8 mouse cellular contexts compared by ENCODE assay signal in the genomic region with DNA sequence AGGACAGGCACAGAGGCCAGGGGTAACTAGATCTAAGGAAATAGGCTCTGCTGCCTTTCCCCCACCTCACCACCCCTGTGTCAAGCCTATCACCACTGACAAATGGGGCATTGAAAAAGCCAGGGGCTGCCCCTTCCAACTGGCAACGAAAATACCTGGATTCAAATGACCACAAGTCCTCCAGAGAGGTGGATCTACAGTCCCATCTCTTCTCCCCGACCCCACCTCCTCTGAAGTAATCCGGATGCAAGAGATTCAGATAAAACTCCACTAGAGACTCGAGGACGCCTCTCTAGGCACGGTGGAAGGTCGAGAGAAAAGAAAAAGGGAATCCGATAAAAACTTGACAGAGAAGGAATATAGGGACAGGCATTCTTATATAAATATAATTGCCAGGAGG. TPM values are rescaled to one million over a fixed set of nuclear protein-coding genes. Genes with fewer than 3 reads are reported as not detected.
DNase-seq lines count a peak whose midpoint lies in the region; ATAC-seq and TF ChIP-seq lines count a peak whose summit lies in the region.

No protein-coding gene starts in this region.

- peak overlapping the region; percentile 71 for H3K4me3 ChIP-seq in lung, postnatal 0 days (ENCODE audit: low read depth, low read length)
- peak overlapping the region; percentile 67 for H3K4me3 ChIP-seq in limb, embryonic 11.5 days (ENCODE audit: low read depth, low read length)
- H3K4me3 ChIP-seq in small intestine, adult 2 months (ENCODE audit: low read depth, low read length), result peak overlapping the region; percentile 77; the same call in 1 of the 2 replicates
- no peak overlapping the region for H3K4me3 ChIP-seq in lung, adult 2 months (replicated peaks; ENCODE audit: extremely low read depth, low read depth, low read length)

- no peak for TF ChIP-seq EP300 in lung, postnatal 0 days (IDR thresholded peaks at IDR 0.05)

- H3K27me3 ChIP-seq in lung, postnatal 0 days (replicated peaks; ENCODE audit: insufficient read depth, low read length), result no peaks in the 10 kb centered on the region
- no peaks in the 10 kb centered on the region for H3K27me3 ChIP-seq in limb, embryonic 11.5 days (ENCODE audit: control insufficient read depth, insufficient read depth, low read length)
- H3K27me3 ChIP-seq in small intestine, adult 2 months (ENCODE audit: control insufficient read depth, insufficient read depth, low read length), result no peaks in the 10 kb centered on the region

- no peaks in the 10 kb centered on the region for H3K36me3 ChIP-seq in lung, postnatal 0 days (ENCODE audit: insufficient read depth, low read length)
- H3K36me3 ChIP-seq in limb, embryonic 11.5 days (ENCODE audit: control insufficient read depth, insufficient read depth, low read length), result peaks cover 2% of the 10 kb centered on the region; the same call in 1 of the 2 replicates
- H3K36me3 ChIP-seq in small intestine, adult 2 months (ENCODE audit: control insufficient read depth, insufficient read depth, low read length), result no peaks in the 10 kb centered on the region

- H3K4me1 ChIP-seq in lung, postnatal 0 days (ENCODE audit: insufficient read depth, low read depth, low read length), result peaks cover 9% of the 10 kb centered on the region
- H3K4me1 ChIP-seq in limb, embryonic 11.5 days (ENCODE audit: control insufficient read depth, insufficient read depth, low read length), result peaks cover 10% of the 10 kb centered on the region
- H3K4me1 ChIP-seq in small intestine, adult 2 months (ENCODE audit: control insufficient read depth, insufficient read depth, insufficient read length, low read length), result no peaks in the 10 kb centered on the region; the same call in 1 of the 2 replicates
- H3K4me1 ChIP-seq in lung, adult 2 months (ENCODE audit: control insufficient read depth, insufficient read depth, low read length), result 0 out of 2 replicates have a peak, but pooled peaks cover 2% of the 10 kb centered on the region

- no peak for ATAC-seq in lung, postnatal 0 days
- 0 out of 2 replicates have a peak, but pooled peaks have one; percentile 7 for ATAC-seq in erythroblast, adult 5-6 weeks (replicated peaks; ENCODE audit: low FRiP score, poor library complexity, severe bottlenecking)
- ATAC-seq in limb, embryonic 11.5 days (ENCODE audit: insufficient number of reproducible peaks, low FRiP score, low TSS enrichment, low read depth), result no peak

- peak overlapping the region; percentile 15; the same call in 1 of the 2 replicates for H3K27ac ChIP-seq in lung, postnatal 0 days (ENCODE audit: low read length)
- no peak overlapping the region; the same call in 1 of the 2 replicates for H3K27ac ChIP-seq in limb, embryonic 11.5 days (replicated peaks; ENCODE audit: low read depth, low read length)
- no peak overlapping the region for H3K27ac ChIP-seq in small intestine, adult 2 months (ENCODE audit: insufficient read depth, low read depth, low read length)

- TF ChIP-seq POLR2A in small intestine, adult 2 months (IDR thresholded peaks at IDR 0.05; ENCODE audit: low read depth, low read length), result no peak
- TF ChIP-seq POLR2A in lung, adult 2 months (IDR thresholded peaks at IDR 0.05; ENCODE audit: borderline replicate concordance, extremely low read depth, low read depth, low read length), result no peak

- H3K4me2 ChIP-seq in lung, postnatal 0 days (replicated peaks; ENCODE audit: low read depth, low read length), result peak overlapping the region; percentile 65
- peak overlapping the region; percentile 77 for H3K4me2 ChIP-seq in limb, embryonic 11.5 days (ENCODE audit: low read depth, severe bottlenecking)

- H3K9me3 ChIP-seq in lung, postnatal 0 days (ENCODE audit: low read length), result no peaks in the 10 kb centered on the region
- H3K9me3 ChIP-seq in limb, embryonic 11.5 days (ENCODE audit: control insufficient read depth, low read length), result no peaks in the 10 kb centered on the region

- TF ChIP-seq CTCF in lung, postnatal 0 days (IDR thresholded peaks at IDR 0.05), result no peak
- no peak for TF ChIP-seq CTCF in small intestine, adult 2 months (IDR thresholded peaks at IDR 0.05; ENCODE audit: extremely low read depth, insufficient read length, insufficient replicate concordance, low read depth, low read length)
- no peak for TF ChIP-seq CTCF in lung, adult 2 months (IDR thresholded peaks at IDR 0.05; ENCODE audit: insufficient read depth, low read length)

- H3K9ac ChIP-seq in lung, postnatal 0 days (replicated peaks; ENCODE audit: low read depth), result peak overlapping the region; percentile 19; the same call in 1 of the 2 replicates
- H3K9ac ChIP-seq in limb, embryonic 11.5 days (ENCODE audit: low read length), result peak overlapping the region; percentile 82

- WGBS in lung, postnatal 0 days, result 2% methylated on average over 8 of the region's 8 CpGs
- WGBS in limb, embryonic 11.5 days, result 6% methylated on average over 8 of the region's 8 CpGs
- WGBS in small intestine, adult 2 months, result 4% methylated on average over 8 of the region's 8 CpGs
- WGBS in lung, adult 2 months, result under 1% methylated on average over 8 of the region's 8 CpGs

- DNase-seq in lung, postnatal 0 days (ENCODE audit: low spot score), result no peak
- DNase-seq in lung, postnatal 14 days, result no peak
- DNase-seq in limb, embryonic 11.5 days (ENCODE audit: low spot score), result no peak
- no peak for DNase-seq in ovary, postnatal 10 days (ENCODE audit: low spot score)
- no peak for DNase-seq in lung, adult 2 months
- no peak for DNase-seq in testis, postnatal 10 days (ENCODE audit: low spot score)

RNA-seq across cellular contexts. Expression of gene Mphosph9, which starts 0.9 kb away (rescaled TPM):
- polyA plus RNA-seq in lung, postnatal 0 days (2015; fragmentation: Nextera tagmentation; extraction: Ambion mirVana), result 3.2 and 3.4 TPM in 2 replicates
- total RNA-seq in erythroblast, adult 5-6 weeks (2015; ENCODE audit: low replicate concordance), result 3.1 and 14.4 TPM in 2 replicates
- total RNA-seq in erythroblast, adult 5-6 weeks (2017; ENCODE audit: low replicate concordance), result 7.8 and 28.5 TPM in 2 replicates
- 18.1 and 18.3 TPM in 2 replicates for polyA plus RNA-seq in limb, embryonic 11.5 days (2014; fragmentation: Nextera tagmentation; extraction: Ambion mirVana)
- polyA plus RNA-seq in small intestine, adult 2 months (2012; rRNA removed), result 0.76 and 1.4 TPM in 2 replicates
- 2.4 and 3.3 TPM in 2 replicates for polyA plus RNA-seq in lung, adult 2 months (2012; rRNA removed)

RNA-seq across cellular contexts. Expression of gene 2810006K23Rik, which starts 1.1 kb away (rescaled TPM):
- polyA plus RNA-seq in lung, postnatal 0 days (2015; fragmentation: Nextera tagmentation; extraction: Ambion mirVana), result 6.1 and 7.7 TPM in 2 replicates
- total RNA-seq in erythroblast, adult 5-6 weeks (2015; ENCODE audit: low replicate concordance), result 2.3 and 2.9 TPM in 2 replicates
- 3.1 and 3.3 TPM in 2 replicates for total RNA-seq in erythroblast, adult 5-6 weeks (2017; ENCODE audit: low replicate concordance)
- polyA plus RNA-seq in limb, embryonic 11.5 days (2014; fragmentation: Nextera tagmentation; extraction: Ambion mirVana), result 14.0 and 17.6 TPM in 2 replicates
- polyA plus RNA-seq in small intestine, adult 2 months (2012; rRNA removed), result 1.5 and 1.9 TPM in 2 replicates
- polyA plus RNA-seq in lung, adult 2 months (2012; rRNA removed), result 3.4 and 3.7 TPM in 2 replicates

RNA-seq across cellular contexts. Expression of gene Cdk2ap1, which starts 36.1 kb away (rescaled TPM):
- 39.3 and 49.3 TPM in 2 replicates for polyA plus RNA-seq in lung, postnatal 0 days (2015; fragmentation: Nextera tagmentation; extraction: Ambion mirVana)
- total RNA-seq in erythroblast, adult 5-6 weeks (2015; ENCODE audit: low replicate concordance), result 46.4 and 55.1 TPM in 2 replicates
- total RNA-seq in erythroblast, adult 5-6 weeks (2017; ENCODE audit: low replicate concordance), result 31.2 and 56.3 TPM in 2 replicates
- 300 and 440 TPM in 2 replicates for polyA plus RNA-seq in limb, embryonic 11.5 days (2014; fragmentation: Nextera tagmentation; extraction: Ambion mirVana)
- 27.4 and 52.8 TPM in 2 replicates for polyA plus RNA-seq in small intestine, adult 2 months (2012; rRNA removed)
- polyA plus RNA-seq in lung, adult 2 months (2012; rRNA removed), result 79.4 and 86.2 TPM in 2 replicates
